ENCODE assay signal across 8 mouse cellular contexts in genomic region chrX:158971726-158972125, GRCm38 (mm10).
A peak's percentile ranks its signal among the peaks of the same experiment; 100 is the strongest.
DNase-seq lines count a peak whose midpoint lies in the region; ATAC-seq lines count a peak whose summit lies in the region.

No protein-coding gene starts in this region.

- ATAC-seq in frontal cortex, adult (ENCODE audit: low TSS enrichment): peak; percentile 92

- peak; percentile 10 for DNase-seq in cerebellum, adult 11-12 months
- no peak for DNase-seq in cerebellum, postnatal 4 days (ENCODE audit: low spot score in 2 of 2)
- peak; percentile 9 for DNase-seq in retina, postnatal 1 day
- DNase-seq in retina, embryonic 14.5 days (ENCODE audit: low spot score): no peak
- DNase-seq in naive thymus-derived CD4-positive, alpha-beta T cell, adult 2 months (ENCODE audit: low read depth): peak; percentile 28
- DNase-seq in c-Kit-positive CD71-positive TER-119-positive erythroid progenitor cells, embryonic 14.5 days (ENCODE audit: low spot score): no peak
- DNase-seq in thymus, postnatal 25 days: no peak

Comparison
In these comparisons a context has a peak if more than half of its experiments do, and no peak if none do; other contexts are left out.
1. DNase-seq: peak in cerebellum, adult 11-12 months (single experiment), retina, postnatal 1 day (single experiment) and naive thymus-derived CD4-positive, alpha-beta T cell, adult 2 months (single experiment); none in cerebellum, postnatal 4 days (0 of 2), retina, embryonic 14.5 days (single experiment), c-Kit-positive CD71-positive TER-119-positive erythroid progenitor cells, embryonic 14.5 days (single experiment) and thymus, postnatal 25 days (single experiment).